Mouse (Mus musculus) hematopoietic multipotent progenitor cell, adult 10-12 weeks (in vitro differentiated cells): ENCODE results near the gene Axl. TPM values are rescaled to one million over a fixed set of nuclear protein-coding genes. Genes with fewer than 3 reads are reported as not detected.

Experiments used
- polyA plus RNA-seq: library from polyadenylated mRNA; stranded (reverse); fragments of >175 nt; gene quantifications from 2 replicates; pipeline ENCODE4 v1.2.3, GENCODE M21; 2012; ENCODE audit warnings: low replicate concordance

The Axl gene
- polyA plus RNA-seq, result 155 and 333 TPM in 2 replicates

GRCm38 (mm10) chr7:25788220-25789128 is at the start of gene Axl:
TSS of gene Axl (minus strand) at chr7:25788705.

GRCm38 (mm10) chr7:25816241-25816919 is 27.9 kb upstream of the Axl start, which contains the start of gene Cyp2s1:
TSS of gene Cyp2s1 (minus strand) at chr7:25816913.

GRCm38 (mm10) chr7:25754738-25755467 is 33.6 kb downstream of the Axl start, which contains the start of gene Hnrnpul1:
TSS of gene Hnrnpul1 (minus strand) at chr7:25754757.

GRCm38 (mm10) chr7:25718788-25719417 is 69.6 kb downstream of the Axl start, which contains the start of gene Ccdc97:
TSS of gene Ccdc97 (minus strand) at chr7:25719088.

Other genes with a start within 250 kb of the Axl start
- 0.55 and 0.71 TPM in 2 replicates for gene Ceacam2, start 248.8 kb downstream of the Axl start, polyA plus RNA-seq
- not detected in 2 replicates for gene Erich4, start 172.8 kb downstream of the Axl start, polyA plus RNA-seq
- gene Dmac2, start 169.3 kb downstream of the Axl start, polyA plus RNA-seq, result 63.2 and 101 TPM in 2 replicates
- 83.1 and 95.9 TPM in 2 replicates for gene B3gnt8, start 162.1 kb downstream of the Axl start, polyA plus RNA-seq
- gene Bckdha, start 129.7 kb downstream of the Axl start, polyA plus RNA-seq, result 61.9 and 69.5 TPM in 2 replicates
- gene Exosc5, start 129.5 kb downstream of the Axl start, polyA plus RNA-seq, result 150 and 216 TPM in 2 replicates
- 1.2 and 2.2 TPM in 2 replicates for gene Tmem91, start 113.5 kb downstream of the Axl start, polyA plus RNA-seq
- gene B9d2, start 107.9 kb downstream of the Axl start, polyA plus RNA-seq, result 50.4 and 63.3 TPM in 2 replicates
- 805 and 1,492 TPM in 2 replicates for gene Tgfb1, start 101.7 kb downstream of the Axl start, polyA plus RNA-seq
- gene Ccdc97, start 69.6 kb downstream of the Axl start, polyA plus RNA-seq, result 93.0 and 167 TPM in 2 replicates
- gene Hnrnpul1, start 33.9 kb downstream of the Axl start, polyA plus RNA-seq, result 236 and 253 TPM in 2 replicates
- 2.1 and 2.3 TPM in 2 replicates for gene Cyp2s1, start 28.2 kb upstream of the Axl start, polyA plus RNA-seq
- gene Cyp2b10, start 108.9 kb upstream of the Axl start, polyA plus RNA-seq, result not detected in 2 replicates